Mouse (Mus musculus): ENCODE data around the gene Gm4779.
"Not testable (repeated sequence)": the region's sequence is repeated elsewhere in the genome, so short reads cannot be mapped to it uniquely, and the experiment has no call there.

The Gm4779 gene

GRCm38 (mm10) chrX:101794342-101794741 lies at the start of gene Gm4779, which contains the start of gene 8030474K03Rik:
TSS of gene Gm4779 (minus strand) at chrX:101794423.
TSS of gene 8030474K03Rik (plus strand) at chrX:101794656.
- no peak for DNase-seq (ENCODE audit: low spot score in 2 of 2)

- not testable (repeated sequence) for DNase-seq (ENCODE audit: low spot score in 2 of 2)
These were observed 25.8 kb upstream of the Gm4779 start for GRCm38 (mm10) chrX:101819980-101820379.

- no peak for DNase-seq (ENCODE audit: low spot score in 2 of 2)
These were observed 24.9 kb upstream of the Gm4779 start for GRCm38 (mm10) chrX:101819163-101819562.

GRCm38 (mm10) chrX:101811750-101812149 lies 17.5 kb upstream of the Gm4779 start:
- no peak for DNase-seq (ENCODE audit: low spot score in 2 of 2)

- DNase-seq (ENCODE audit: low spot score in 2 of 2): peak in 1 of 2 experiments; percentile 8
These were observed 11.3 kb upstream of the Gm4779 start for GRCm38 (mm10) chrX:101805512-101805911.

- peak; percentile 49 to 58 for DNase-seq (ENCODE audit: low spot score in 2 of 2)
These were observed 2.7 kb downstream of the Gm4779 start for GRCm38 (mm10) chrX:101791551-101791950.

GRCm38 (mm10) chrX:101772035-101772434 lies 22.2 kb downstream of the Gm4779 start:
- DNase-seq (ENCODE audit: low spot score in 2 of 2): peak; percentile 64 to 65

GRCm38 (mm10) chrX:101770307-101770706 lies 23.9 kb downstream of the Gm4779 start:
- DNase-seq (ENCODE audit: low spot score in 2 of 2): no peak

- DNase-seq (ENCODE audit: low spot score in 2 of 2): no peak
These were observed 24.7 kb downstream of the Gm4779 start for GRCm38 (mm10) chrX:101769478-101769877.

- DNase-seq (ENCODE audit: low spot score in 2 of 2): no peak
These were observed 26.9 kb downstream of the Gm4779 start for GRCm38 (mm10) chrX:101767280-101767679.

- DNase-seq (ENCODE audit: low spot score in 2 of 2): peak; percentile 26 to 53
These were observed 29.1 kb downstream of the Gm4779 start for GRCm38 (mm10) chrX:101765111-101765510.

GRCm38 (mm10) chrX:101764621-101765020 lies 29.6 kb downstream of the Gm4779 start:
- no peak for DNase-seq (ENCODE audit: low spot score in 2 of 2)

GRCm38 (mm10) chrX:101754478-101754877 lies 39.7 kb downstream of the Gm4779 start:
- peak; percentile 47 to 48 for DNase-seq (ENCODE audit: low spot score in 2 of 2)

- DNase-seq (ENCODE audit: low spot score in 2 of 2): no peak
These were observed 44.1 kb downstream of the Gm4779 start for GRCm38 (mm10) chrX:101750144-101750543.

- no peak for DNase-seq (ENCODE audit: low spot score in 2 of 2)
These were observed 53.2 kb downstream of the Gm4779 start for GRCm38 (mm10) chrX:101741064-101741433.

GRCm38 (mm10) chrX:101740335-101741063 lies 53.7 kb downstream of the Gm4779 start:
- peak; percentile 17 to 42 for DNase-seq (ENCODE audit: low spot score in 2 of 2)

Measured in frontal cortex, postnatal 36 days (tissue).